Mouse (Mus musculus): ENCODE data around the gene Med12l.

The Med12l gene

DNA sequence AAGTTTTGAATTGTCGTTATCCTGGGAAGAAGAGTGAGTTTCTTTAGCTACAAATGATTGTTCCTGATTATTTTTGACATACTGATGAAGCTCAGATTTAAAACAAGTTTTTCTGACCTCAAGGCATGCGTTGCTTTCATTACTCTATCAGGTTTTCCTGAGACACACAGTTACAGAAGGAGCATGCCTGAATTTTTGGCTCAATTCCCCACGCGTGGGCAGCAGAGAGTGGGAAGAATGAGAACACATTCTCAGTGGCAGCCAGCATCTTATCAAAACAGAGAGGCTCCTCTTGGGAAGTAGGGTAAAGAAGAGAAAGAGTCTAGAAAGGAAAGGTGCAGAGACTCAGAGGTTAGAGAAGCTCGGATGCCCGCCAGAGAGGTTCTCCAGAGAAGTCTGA, 237.8 kb downstream of the Med12l start:
- DNase-seq (ENCODE audit: low read depth, low spot score): no peak

GRCm38 (mm10) chr3:59248031-59248430, 242.4 kb downstream of the Med12l start:
- DNase-seq (ENCODE audit: low read depth, low spot score): no peak

GRCm38 (mm10) chr3:59250454-59250853, 244.8 kb downstream of the Med12l start:
- no peak for DNase-seq (ENCODE audit: low read depth, low spot score)

DNA sequence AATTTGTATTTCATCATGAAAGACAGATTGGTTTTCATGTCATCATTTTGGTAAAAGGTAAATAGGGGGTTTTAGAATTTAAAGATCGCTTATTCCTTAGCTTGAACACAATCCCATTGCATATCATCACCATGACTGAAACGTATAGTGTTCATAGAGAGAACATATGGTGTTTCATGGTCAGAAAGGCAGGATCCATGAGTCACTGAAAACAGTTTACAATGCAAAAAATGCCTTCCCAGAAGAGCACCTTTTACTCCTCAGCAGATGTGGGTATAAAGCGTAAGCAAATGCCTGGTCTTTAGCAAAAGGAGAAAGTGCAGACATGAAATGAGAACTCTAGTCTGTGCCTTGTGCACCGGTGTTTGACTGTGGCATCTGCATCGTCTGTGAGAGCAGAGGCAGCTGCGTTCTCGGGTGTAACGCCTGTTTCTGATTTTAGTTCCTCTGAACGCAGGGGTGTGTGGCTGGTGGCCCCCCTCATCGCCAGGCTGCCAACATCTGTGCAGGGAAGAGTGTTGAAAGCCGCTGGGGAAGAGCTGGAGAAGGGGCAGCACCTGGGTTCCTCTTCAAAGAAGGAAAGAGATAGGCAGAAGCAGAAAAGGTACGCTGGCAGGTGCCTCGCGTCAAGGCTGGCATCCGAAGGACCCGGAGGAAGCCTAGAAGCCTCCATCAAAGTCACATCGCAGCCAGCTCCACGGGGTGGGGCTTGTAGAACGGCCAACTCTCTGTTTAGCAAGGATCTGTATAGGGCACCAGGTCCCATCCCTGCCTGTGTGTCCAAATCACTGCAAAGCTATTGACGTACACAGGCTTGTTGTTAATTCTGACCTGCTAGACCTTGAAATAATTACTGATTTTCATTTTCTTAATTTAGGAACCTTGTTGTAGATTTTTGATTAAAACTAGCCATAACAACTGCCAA, 252.4 kb downstream of the Med12l start:
- no peak for DNase-seq (ENCODE audit: low read depth, low spot score)

- DNase-seq (ENCODE audit: low read depth, low spot score): no peak
Observed at GRCm38 (mm10) chr3:59260745-59261144, 255.1 kb downstream of the Med12l start.

- DNase-seq (ENCODE audit: low read depth, low spot score): no peak
Observed at GRCm38 (mm10) chr3:59261709-59262472, 256.3 kb downstream of the Med12l start.

DNA sequence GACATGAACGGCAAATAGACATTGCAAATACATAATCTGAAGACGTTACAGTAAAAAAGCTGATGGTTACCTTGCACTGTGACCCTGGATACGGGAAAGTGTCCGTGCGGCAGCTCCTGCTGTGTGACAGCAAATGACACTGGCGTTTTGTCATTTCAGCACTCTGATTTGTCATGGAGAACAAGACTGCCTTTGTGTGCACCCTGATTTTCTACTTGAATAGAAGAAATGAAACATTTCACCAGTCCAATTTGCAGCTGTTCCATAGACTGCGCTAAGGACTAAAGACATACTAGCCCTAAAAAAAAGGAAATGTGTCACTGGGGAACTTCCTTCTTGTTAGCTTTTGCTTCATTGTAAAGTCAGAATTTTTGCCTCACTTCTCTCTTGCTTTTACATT, 257.1 kb downstream of the Med12l start, which contains the start of gene P2ry12:
Gene P2ry12 (minus strand): TSS at position 168 of the 400 bp plus-strand sequence.
- DNase-seq (ENCODE audit: low read depth, low spot score): no peak

DNA sequence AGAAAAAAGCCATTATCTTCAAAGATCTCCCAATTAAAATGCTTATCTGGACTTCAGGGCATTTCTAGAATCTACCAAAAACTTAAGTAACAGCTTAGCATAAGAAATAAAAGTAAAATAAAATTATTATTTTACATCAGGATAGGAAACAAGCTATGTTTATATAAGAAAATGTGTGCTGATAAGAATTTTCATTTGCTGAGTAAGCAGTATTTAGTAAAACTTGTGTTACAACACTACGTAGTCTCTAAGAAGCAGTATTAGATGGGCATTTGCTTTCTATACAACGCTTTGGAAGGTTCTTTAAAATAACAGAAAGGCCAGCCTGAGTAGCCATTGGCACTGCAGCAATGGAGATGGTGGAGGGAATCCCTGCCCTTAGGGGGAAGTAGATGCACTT, 257.8 kb downstream of the Med12l start:
- no peak for DNase-seq (ENCODE audit: low read depth, low spot score)

DNA sequence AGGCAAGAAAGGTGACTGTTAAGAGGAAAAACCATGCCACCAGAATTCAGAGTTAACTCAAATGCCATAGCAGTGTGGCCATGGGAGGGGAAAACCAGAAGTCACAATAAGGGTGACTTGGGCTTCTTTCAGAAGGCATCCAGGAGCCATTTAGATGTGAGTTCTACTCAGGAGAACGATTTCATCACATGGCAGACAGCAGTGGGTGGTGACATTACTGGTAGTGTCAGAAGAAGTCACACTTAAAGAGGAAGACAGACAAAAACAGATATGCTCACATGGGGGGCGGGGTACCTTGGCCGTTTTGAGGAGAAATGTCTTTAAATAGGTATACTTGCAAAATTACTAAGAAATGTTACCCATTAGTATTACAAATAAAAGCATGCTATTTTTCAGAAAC, 258.4 kb downstream of the Med12l start:
- DNase-seq (ENCODE audit: low read depth, low spot score): no peak

- no peak for DNase-seq (ENCODE audit: low read depth, low spot score)
Observed at GRCm38 (mm10) chr3:59270811-59271210, 265.2 kb downstream of the Med12l start.

DNA sequence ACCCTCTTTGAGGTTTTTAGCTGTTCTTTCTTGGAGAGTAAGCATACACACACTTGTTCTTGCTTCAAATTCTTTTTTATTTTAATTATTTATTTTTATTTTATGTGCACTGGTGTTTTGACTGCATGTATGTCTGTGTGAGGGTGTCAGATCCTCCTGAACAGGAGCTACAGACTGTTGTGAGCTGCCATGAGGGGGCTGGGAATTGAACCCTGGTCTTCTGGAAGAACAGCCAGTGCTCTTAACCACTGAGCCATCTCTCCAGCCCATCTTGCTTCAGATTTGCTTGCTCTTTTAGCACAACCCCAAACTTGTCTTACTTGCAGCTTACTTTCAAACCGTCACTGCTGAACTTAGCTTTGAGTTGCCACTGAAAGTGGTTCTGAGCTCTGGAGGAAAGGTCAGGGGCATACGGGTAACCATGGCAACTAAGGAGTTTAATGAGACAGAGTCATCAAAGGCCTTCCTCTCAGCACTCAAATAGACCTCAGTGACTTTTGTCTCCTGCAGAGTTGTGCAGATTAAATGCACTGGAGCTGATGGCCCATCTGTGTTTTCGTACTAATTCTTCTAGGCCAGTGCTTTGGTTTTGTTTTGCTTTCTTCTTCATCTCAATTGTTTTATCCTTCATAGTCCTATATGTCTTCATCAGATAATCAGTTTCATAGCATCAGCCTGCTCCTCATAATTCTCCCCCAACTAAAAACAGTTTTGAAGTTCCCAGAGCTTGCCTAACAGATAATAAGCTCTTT, 272.1 kb downstream of the Med12l start:
- DNase-seq (ENCODE audit: low read depth, low spot score): no peak

DNA sequence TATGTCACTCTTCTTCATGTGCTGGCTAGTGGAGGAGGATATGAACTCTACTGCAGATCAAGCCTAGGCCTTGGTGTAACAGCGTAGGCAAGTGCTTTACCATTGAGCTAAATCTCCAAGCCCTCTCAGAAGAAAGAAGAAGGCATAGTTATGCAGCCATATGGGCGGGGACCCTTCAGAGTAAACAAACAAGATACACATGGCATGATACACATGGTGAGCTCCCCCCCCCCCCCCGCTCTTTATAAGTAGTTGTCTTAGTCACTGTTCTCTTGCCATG, 272.6 kb downstream of the Med12l start:
- DNase-seq (ENCODE audit: low read depth, low spot score): no peak

DNA sequence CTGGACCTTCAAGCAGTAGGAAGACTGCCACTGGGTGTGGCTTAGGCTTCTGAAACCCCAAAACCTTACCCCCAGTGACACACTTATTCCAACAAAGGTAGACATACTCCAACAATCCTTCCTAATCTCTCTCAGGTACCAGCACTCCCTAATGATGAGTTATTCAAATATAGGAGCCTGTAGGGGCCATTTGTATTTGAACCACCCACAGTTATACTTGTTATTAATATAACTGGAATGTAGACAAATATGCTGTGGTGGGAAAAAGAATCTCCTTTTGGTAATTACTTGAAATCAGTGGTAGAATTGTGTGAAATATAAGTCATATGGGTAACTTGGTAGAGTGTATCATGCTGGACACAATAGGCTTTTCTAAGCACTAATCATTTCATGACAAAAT, 273.0 kb downstream of the Med12l start:
- DNase-seq (ENCODE audit: low read depth, low spot score): no peak

DNA sequence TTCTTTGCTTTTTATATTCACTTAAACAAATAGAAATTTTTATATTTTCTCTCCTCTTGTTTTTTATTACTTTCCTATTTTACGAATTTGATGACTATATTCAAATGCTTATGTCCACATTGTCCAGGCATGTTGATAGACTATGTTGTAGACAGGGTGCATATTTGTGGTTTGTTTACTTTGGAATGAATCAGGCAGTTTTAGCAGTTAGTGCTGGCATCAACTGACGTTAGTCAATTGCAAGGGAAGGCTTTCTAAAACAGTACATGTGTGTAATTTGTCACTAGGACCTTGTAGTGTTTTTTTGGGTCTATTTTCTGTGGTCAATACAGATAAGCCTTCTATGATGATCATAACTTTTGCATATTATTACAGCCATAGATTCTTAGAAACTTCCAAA, 284.9 kb downstream of the Med12l start:
- no peak for DNase-seq (ENCODE audit: low read depth, low spot score)

DNA sequence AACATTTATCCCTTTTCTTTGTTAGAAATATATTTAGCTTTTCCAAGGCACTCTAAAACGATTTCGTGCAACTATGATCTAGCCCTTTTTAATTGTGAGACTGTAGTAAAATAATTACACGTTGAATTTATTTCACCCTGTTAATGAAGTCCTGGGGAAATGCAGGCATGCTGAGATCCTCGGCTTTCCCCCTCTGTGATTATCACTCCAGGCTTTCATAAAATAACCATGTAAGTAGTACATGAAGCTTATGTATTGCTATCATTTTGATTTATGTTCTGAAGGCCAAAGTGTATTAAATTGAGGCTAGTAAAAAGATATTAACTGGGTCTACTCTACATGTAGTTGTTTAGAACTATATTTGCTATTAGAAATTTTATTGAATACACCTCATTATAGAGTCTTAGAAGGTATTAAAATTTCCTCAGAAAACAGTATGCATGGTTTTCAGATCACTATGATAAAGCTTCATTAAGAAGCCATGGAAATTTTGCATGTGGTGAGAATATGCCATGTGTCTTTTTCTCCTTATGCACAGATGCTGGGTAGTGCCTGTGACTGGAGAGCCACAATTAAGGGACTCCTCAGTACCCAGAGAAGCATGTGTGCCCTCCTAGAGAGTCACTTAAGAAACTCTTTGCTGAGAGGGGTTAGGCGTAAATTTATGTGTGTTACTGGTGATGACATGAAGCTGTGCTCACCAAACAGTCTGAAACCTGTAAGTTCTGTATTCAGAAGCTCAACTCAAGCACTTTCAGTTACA, 288.0 kb downstream of the Med12l start:
- no peak for DNase-seq (ENCODE audit: low read depth, low spot score)

GRCm38 (mm10) chr3:59295699-59296562, 290.3 kb downstream of the Med12l start:
- DNase-seq (ENCODE audit: low read depth, low spot score): no peak

- DNase-seq (ENCODE audit: low read depth, low spot score): no peak
Observed at GRCm38 (mm10) chr3:59296563-59297130, 291.0 kb downstream of the Med12l start.

- no peak for DNase-seq (ENCODE audit: low read depth, low spot score)
Observed at GRCm38 (mm10) chr3:59297653-59298052, 292.0 kb downstream of the Med12l start.

DNA sequence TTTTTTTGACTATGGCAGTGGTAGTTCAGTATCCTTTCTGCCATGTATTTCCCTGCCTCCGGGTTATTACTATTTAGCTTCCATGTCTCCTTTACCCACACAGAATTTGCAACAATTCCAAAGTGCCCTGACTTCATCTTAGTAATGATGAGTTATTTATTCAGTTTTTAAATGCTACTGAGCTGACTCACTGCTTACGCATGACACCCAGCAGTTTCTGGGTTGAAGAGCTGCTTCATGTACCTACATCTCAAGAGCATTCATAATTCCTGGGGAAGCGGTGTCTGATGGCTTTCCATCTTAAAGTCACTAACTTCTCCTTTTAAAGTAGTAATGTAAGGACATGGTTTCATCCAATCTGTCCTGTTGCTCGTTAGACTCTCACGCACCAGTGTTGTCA, 299.3 kb downstream of the Med12l start:
- no peak for DNase-seq (ENCODE audit: low read depth, low spot score)

GRCm38 (mm10) chr3:59305518-59305917, 299.9 kb downstream of the Med12l start:
- DNase-seq (ENCODE audit: low read depth, low spot score): no peak
